ENCODE assay signal across 20 mouse cellular contexts in the genomic region with DNA sequence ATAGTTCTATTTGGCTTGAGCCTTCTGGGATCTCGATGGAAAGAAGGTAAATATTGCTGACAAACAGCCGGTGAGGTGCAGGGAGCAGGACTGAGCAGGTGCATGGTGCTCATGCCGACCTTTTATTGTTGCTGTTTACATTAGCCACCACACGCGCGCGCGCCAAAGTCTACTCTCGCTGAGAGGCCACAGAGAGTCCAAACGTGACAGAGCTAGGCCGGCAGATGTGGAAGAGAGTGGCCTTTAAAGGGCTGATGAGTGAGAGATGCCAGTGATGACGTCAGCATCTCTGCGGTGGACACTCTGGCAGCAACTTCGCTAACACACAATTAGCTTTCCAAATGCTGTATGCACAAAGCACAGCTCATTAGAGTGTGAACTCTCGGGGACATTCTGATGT.
DNase-seq lines count a peak whose midpoint lies in the region; ATAC-seq lines count a peak whose summit lies in the region.
"Had no signal": no experiment of that assay in that cellular context is flagged by ENCODE, and none has a peak within 500 bp of the region (broad histone marks: within the 10 kb centered on the region; RNA-seq: fewer than 3 reads in every experiment).

No protein-coding gene starts in this region.

- H3K9me3 ChIP-seq in liver, embryonic 16.5 days (replicated peaks; ENCODE audit: control insufficient read depth, low read length) = no peaks in the 10 kb centered on the region
- H3K9me3 ChIP-seq in liver, embryonic 11.5 days (ENCODE audit: control insufficient read depth, low read length) = no peaks in the 10 kb centered on the region
- no peaks in the 10 kb centered on the region for H3K9me3 ChIP-seq in midbrain, embryonic 15.5 days
- H3K9me3 ChIP-seq in midbrain, embryonic 13.5 days = no peaks in the 10 kb centered on the region
- no peaks in the 10 kb centered on the region for H3K9me3 ChIP-seq in stomach, embryonic 16.5 days (replicated peaks; ENCODE audit: control insufficient read depth, low read length)
- H3K9me3 ChIP-seq in embryonic facial prominence, embryonic 10.5 days = no peaks in the 10 kb centered on the region
- H3K9me3 ChIP-seq: heart, embryonic 13.5 days; kidney, embryonic 15.5 days; limb, embryonic 12.5 days; liver, embryonic 15.5 days had no signal

- peak; percentile 67 for ATAC-seq in liver, embryonic 16.5 days (ENCODE audit: low read depth)
- ATAC-seq in liver, embryonic 11.5 days (replicated peaks; ENCODE audit: low FRiP score) = no peak
- 0 out of 2 replicates have a peak, but pooled peaks have one; percentile 45 for ATAC-seq in midbrain, embryonic 15.5 days (replicated peaks)
- no peak for ATAC-seq in midbrain, embryonic 13.5 days
- ATAC-seq in stomach, embryonic 16.5 days (ENCODE audit: insufficient read depth, low FRiP score) = peak; percentile 58; the same call in 1 of the 2 replicates
- ATAC-seq: hindbrain, postnatal 0 days had no signal

- H3K9ac ChIP-seq in liver, embryonic 16.5 days (ENCODE audit: low read depth, low read length) = no peak overlapping the region
- no peak overlapping the region for H3K9ac ChIP-seq in liver, embryonic 11.5 days (ENCODE audit: low read depth, low read length)
- no peak overlapping the region for H3K9ac ChIP-seq in midbrain, embryonic 15.5 days
- H3K9ac ChIP-seq in midbrain, embryonic 13.5 days (replicated peaks) = no peak overlapping the region
- H3K9ac ChIP-seq in stomach, embryonic 16.5 days (ENCODE audit: low read length) = no peak overlapping the region
- H3K9ac ChIP-seq: heart, embryonic 13.5 days; kidney, embryonic 15.5 days; limb, embryonic 12.5 days; liver, embryonic 15.5 days had no signal

- 59% methylated on average over 15 of the region's 15 CpGs for WGBS in liver, embryonic 16.5 days (ENCODE audit: insufficient replicate concordance)
- WGBS in liver, embryonic 11.5 days = 72% methylated on average over 15 of the region's 15 CpGs
- WGBS in midbrain, embryonic 15.5 days = 83% methylated on average over 15 of the region's 15 CpGs
- 82% methylated on average over 15 of the region's 15 CpGs for WGBS in midbrain, embryonic 13.5 days
- WGBS in stomach, embryonic 16.5 days = 48% methylated on average over 15 of the region's 15 CpGs
- WGBS in embryonic facial prominence, embryonic 10.5 days = 85% methylated on average over 15 of the region's 15 CpGs

- no peak overlapping the region for H3K4me3 ChIP-seq in liver, embryonic 16.5 days (ENCODE audit: low read depth, low read length)
- no peak overlapping the region for H3K4me3 ChIP-seq in liver, embryonic 11.5 days (ENCODE audit: low read depth, low read length)
- no peak overlapping the region for H3K4me3 ChIP-seq in midbrain, embryonic 15.5 days
- H3K4me3 ChIP-seq in midbrain, embryonic 13.5 days (replicated peaks) = no peak overlapping the region
- H3K4me3 ChIP-seq in stomach, embryonic 16.5 days (replicated peaks; ENCODE audit: low read length) = no peak overlapping the region
- no peak overlapping the region for H3K4me3 ChIP-seq in embryonic facial prominence, embryonic 10.5 days
- H3K4me3 ChIP-seq: heart, embryonic 13.5 days; kidney, embryonic 15.5 days; limb, embryonic 12.5 days; liver, embryonic 15.5 days; megakaryocyte, embryonic 14.5 days had no signal

- no peak overlapping the region for H3K27ac ChIP-seq in liver, embryonic 16.5 days (ENCODE audit: low read length)
- no peak overlapping the region for H3K27ac ChIP-seq in liver, embryonic 11.5 days (ENCODE audit: low read depth, low read length)
- no peak overlapping the region for H3K27ac ChIP-seq in midbrain, embryonic 15.5 days
- no peak overlapping the region for H3K27ac ChIP-seq in midbrain, embryonic 13.5 days
- no peak overlapping the region for H3K27ac ChIP-seq in stomach, embryonic 16.5 days (ENCODE audit: low read length)
- H3K27ac ChIP-seq in embryonic facial prominence, embryonic 10.5 days (replicated peaks) = no peak overlapping the region
- H3K27ac ChIP-seq: heart, embryonic 13.5 days; hindbrain, postnatal 0 days; kidney, embryonic 15.5 days; limb, embryonic 12.5 days; liver, embryonic 15.5 days had no signal

- no peaks in the 10 kb centered on the region for H3K4me1 ChIP-seq in liver, embryonic 16.5 days (ENCODE audit: control insufficient read depth, low read depth, low read length)
- no peaks in the 10 kb centered on the region for H3K4me1 ChIP-seq in liver, embryonic 11.5 days (replicated peaks; ENCODE audit: control insufficient read depth, insufficient read depth, low read length)
- H3K4me1 ChIP-seq in midbrain, embryonic 15.5 days = no peaks in the 10 kb centered on the region
- H3K4me1 ChIP-seq in midbrain, embryonic 13.5 days (replicated peaks) = no peaks in the 10 kb centered on the region
- no peaks in the 10 kb centered on the region for H3K4me1 ChIP-seq in stomach, embryonic 16.5 days (ENCODE audit: control insufficient read depth, insufficient read depth, low read length)
- H3K4me1 ChIP-seq in embryonic facial prominence, embryonic 10.5 days = peaks cover 9% of the 10 kb centered on the region
- H3K4me1 ChIP-seq: kidney, embryonic 15.5 days; limb, embryonic 12.5 days; liver, embryonic 15.5 days; megakaryocyte, embryonic 14.5 days had no signal

- no peak overlapping the region for H3K4me2 ChIP-seq in liver, embryonic 16.5 days (ENCODE audit: low read depth, low read length)
- no peak overlapping the region for H3K4me2 ChIP-seq in liver, embryonic 11.5 days
- no peak overlapping the region for H3K4me2 ChIP-seq in midbrain, embryonic 15.5 days
- H3K4me2 ChIP-seq in midbrain, embryonic 13.5 days (replicated peaks) = no peak overlapping the region
- H3K4me2 ChIP-seq in stomach, embryonic 16.5 days (ENCODE audit: low read depth, low read length) = no peak overlapping the region
- H3K4me2 ChIP-seq: heart, embryonic 13.5 days; kidney, embryonic 15.5 days; limb, embryonic 12.5 days; liver, embryonic 15.5 days had no signal

- no peak for DNase-seq in liver, embryonic 11.5 days (ENCODE audit: low spot score)
- DNase-seq in lung, postnatal 10 days = peak; percentile 17
- DNase-seq in embryo, embryonic 10.5 days (ENCODE audit: low spot score) = no peak
- DNase-seq in embryonic facial prominence, embryonic 10.5 days (ENCODE audit: low spot score) = no peak
- DNase-seq: adrenal gland, postnatal 14 days; cerebellum, adult 9-10 months; heart, postnatal 14 days; kidney, adult 11 months; kidney, postnatal 36 days; thymus, postnatal 14 days had no signal

- H3K36me3 ChIP-seq in liver, embryonic 16.5 days (ENCODE audit: control insufficient read depth, insufficient read depth) = no peaks in the 10 kb centered on the region
- H3K36me3 ChIP-seq in liver, embryonic 11.5 days (ENCODE audit: control insufficient read depth, insufficient read depth, low read length) = no peaks in the 10 kb centered on the region
- no peaks in the 10 kb centered on the region for H3K36me3 ChIP-seq in midbrain, embryonic 15.5 days (replicated peaks)
- H3K36me3 ChIP-seq in midbrain, embryonic 13.5 days = no peaks in the 10 kb centered on the region
- no peaks in the 10 kb centered on the region for H3K36me3 ChIP-seq in stomach, embryonic 16.5 days (ENCODE audit: control insufficient read depth, insufficient read depth, low read length)
- no peaks in the 10 kb centered on the region for H3K36me3 ChIP-seq in embryonic facial prominence, embryonic 10.5 days (replicated peaks)
- H3K36me3 ChIP-seq: heart, embryonic 13.5 days; kidney, embryonic 15.5 days; limb, embryonic 12.5 days; liver, embryonic 15.5 days had no signal

- no peaks in the 10 kb centered on the region for H3K27me3 ChIP-seq in liver, embryonic 16.5 days (ENCODE audit: control insufficient read depth, insufficient read depth, low read depth, low read length)
- H3K27me3 ChIP-seq in liver, embryonic 11.5 days (replicated peaks; ENCODE audit: control insufficient read depth, insufficient read depth, low read length) = no peaks in the 10 kb centered on the region
- H3K27me3 ChIP-seq in midbrain, embryonic 15.5 days (replicated peaks) = no peaks in the 10 kb centered on the region
- H3K27me3 ChIP-seq in midbrain, embryonic 13.5 days = no peaks in the 10 kb centered on the region
- no peaks in the 10 kb centered on the region for H3K27me3 ChIP-seq in stomach, embryonic 16.5 days (ENCODE audit: control insufficient read depth, insufficient read depth, low read length)
- H3K27me3 ChIP-seq in embryonic facial prominence, embryonic 10.5 days (replicated peaks; ENCODE audit: low read depth, poor library complexity, severe bottlenecking) = no peaks in the 10 kb centered on the region
- H3K27me3 ChIP-seq: heart, embryonic 13.5 days; kidney, embryonic 15.5 days; limb, embryonic 12.5 days; liver, embryonic 15.5 days; megakaryocyte, embryonic 14.5 days had no signal

Comparison
In these comparisons a context has a peak if more than half of its experiments do, and no peak if none do; other contexts are left out.
1. ATAC-seq: peak in liver, embryonic 16.5 days (single experiment), midbrain, embryonic 15.5 days (single experiment) and stomach, embryonic 16.5 days (single experiment); none in liver, embryonic 11.5 days (single experiment) and midbrain, embryonic 13.5 days (single experiment).